22 mouse cellular contexts compared by ENCODE assay signal in the genomic region with DNA sequence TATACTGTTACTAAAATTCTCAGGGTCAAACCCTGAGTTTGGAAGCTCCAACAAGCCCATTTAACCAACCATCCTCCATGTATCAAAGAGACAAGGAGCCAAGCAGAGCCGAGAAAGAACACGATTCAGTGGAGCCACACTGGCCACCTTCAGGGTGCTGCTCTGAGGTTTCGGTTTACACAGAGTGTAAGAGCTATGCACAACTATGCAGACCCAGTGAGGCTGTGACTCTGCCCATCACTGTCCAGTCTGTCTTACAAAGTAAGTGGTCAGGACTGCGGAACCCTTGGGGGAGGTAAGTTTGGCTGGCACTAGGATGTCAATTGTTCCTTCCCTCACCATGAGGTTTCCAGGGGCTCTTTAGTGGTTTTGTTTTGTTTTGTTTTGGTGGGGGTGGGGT.
"Had no signal": no experiment of that assay in that cellular context is flagged by ENCODE, and none has a peak within 500 bp of the region (broad histone marks: within the 10 kb centered on the region; RNA-seq: fewer than 3 reads in every experiment).

No protein-coding gene starts in this region.

- H3K27me3 ChIP-seq: limb, embryonic 13.5 days; liver, embryonic 12.5 days; liver, embryonic 15.5 days; lung, embryonic 15.5 days; midbrain, embryonic 12.5 days had no signal

- H3K36me3 ChIP-seq: limb, embryonic 10.5 days; liver, embryonic 12.5 days; liver, embryonic 15.5 days; lung, embryonic 15.5 days; midbrain, embryonic 12.5 days had no signal

- H3K9me3 ChIP-seq: limb, embryonic 10.5 days; limb, embryonic 13.5 days; liver, embryonic 12.5 days; liver, embryonic 15.5 days; lung, embryonic 15.5 days; midbrain, embryonic 12.5 days had no signal

- H3K4me1 ChIP-seq: liver, embryonic 12.5 days; liver, embryonic 15.5 days; lung, embryonic 15.5 days had no signal

- DNase-seq: kidney, adult 8-10 months; kidney, postnatal 10 days; kidney, postnatal 36 days; liver; lung, adult 18-20 months; lung, postnatal 14 days; lung, postnatal 4 days; right cerebral cortex, adult 18-20 months; right cerebral cortex, postnatal 14 days; right cerebral cortex, postnatal 4 days; thymus, adult 2 months; thymus, postnatal 14 days; thymus, postnatal 4 days had no signal

- H3K4me2 ChIP-seq: limb, embryonic 13.5 days; liver, embryonic 12.5 days; liver, embryonic 15.5 days; lung, embryonic 15.5 days; midbrain, embryonic 12.5 days had no signal

- H3K9ac ChIP-seq: limb, embryonic 13.5 days; liver, embryonic 12.5 days; liver, embryonic 15.5 days; lung, embryonic 15.5 days; midbrain, embryonic 12.5 days had no signal

- ATAC-seq: liver, embryonic 12.5 days; midbrain, embryonic 16.5 days had no signal

- H3K27ac ChIP-seq: limb, embryonic 10.5 days; limb, embryonic 13.5 days; liver, embryonic 12.5 days; liver, embryonic 15.5 days; lung, embryonic 15.5 days; stomach, postnatal 0 days had no signal

- H3K4me3 ChIP-seq: limb, embryonic 10.5 days; limb, embryonic 13.5 days; liver, embryonic 12.5 days; liver, embryonic 15.5 days; lung, embryonic 15.5 days; midbrain, embryonic 12.5 days; myocyte had no signal
